Mouse (Mus musculus) kidney, adult 2 months (tissue): ENCODE data around the gene C1qb. TPM values are rescaled to one million over a fixed set of nuclear protein-coding genes. Genes with fewer than 3 reads are reported as not detected.
A peak's percentile ranks its signal among the peaks of the same experiment; 100 is the strongest.

Experiments
- DNase-seq: peaks from one replicate; pipeline ENCODE4 v3.0.0; 2021
- H3K27ac ChIP-seq: fragments of 200-500 bp; 2 replicates; pipeline ENCODE4 v1.5.1; 2012; ENCODE audit warnings: low read depth, low read length, control low read depth, inconsistent platforms; ENCODE audit not compliant: insufficient read depth
- H3K27me3 ChIP-seq: fragments of 200-500 bp; replicated peaks from 2 replicates; pipeline ENCODE4 v1.6.1; 2012; ENCODE audit warnings: mild to moderate bottlenecking, moderate library complexity, low read length, inconsistent platforms; ENCODE audit not compliant: control insufficient read depth, insufficient read depth
- H3K36me3 ChIP-seq: fragments of 200-500 bp; 2 replicates; pipeline ENCODE4 v1.6.1; 2012; ENCODE audit warnings: mild to moderate bottlenecking, moderate library complexity, low read length, inconsistent platforms; ENCODE audit not compliant: control insufficient read depth, insufficient read depth
- H3K4me1 ChIP-seq: fragments of 200-500 bp; 2 replicates; pipeline ENCODE4 v1.6.1; 2011; ENCODE audit warnings: low read length; ENCODE audit not compliant: control insufficient read depth, insufficient read depth
- H3K4me3 ChIP-seq: fragments of 200-500 bp; 2 replicates; pipeline ENCODE4 v1.5.1; 2011; ENCODE audit warnings: mild to moderate bottlenecking, low read depth, low read length, control low read depth; ENCODE audit not compliant: insufficient read depth
- CTCF ChIP-seq: fragments of 200-500 bp; conservative IDR thresholded peaks from 2 replicates; pipeline ENCODE4 v1.5.1; 2011; ENCODE audit warnings: low read depth, mild to moderate bottlenecking, control low read depth, low read length, moderate library complexity, mixed read lengths; ENCODE audit not compliant: insufficient read depth, insufficient read length
- POLR2A ChIP-seq: fragments of 200-500 bp; IDR thresholded peaks from one replicate; pipeline ENCODE4 v1.6.1; 2011; ENCODE audit warnings: low read depth, low read length, control low read depth
- WGBS: fragments of 180-500 bp; shearing (Covaris S2); methylation state at CpG from one replicate; pipeline ENCODE4 v1.1.7; 2018; 5-methylcytosine and 5-hydroxymethylcytosine counted together
- polyA plus RNA-seq: library from polyadenylated mRNA; depleted of rRNA; stranded (reverse); fragments of >200 nt; gene quantifications from 2 replicates; pipeline ENCODE4 v1.2.3, GENCODE M21; 2012; rRNA removed

C1qb gene
- 52.2 and 58.5 TPM in 2 replicates for polyA plus RNA-seq

DNA sequence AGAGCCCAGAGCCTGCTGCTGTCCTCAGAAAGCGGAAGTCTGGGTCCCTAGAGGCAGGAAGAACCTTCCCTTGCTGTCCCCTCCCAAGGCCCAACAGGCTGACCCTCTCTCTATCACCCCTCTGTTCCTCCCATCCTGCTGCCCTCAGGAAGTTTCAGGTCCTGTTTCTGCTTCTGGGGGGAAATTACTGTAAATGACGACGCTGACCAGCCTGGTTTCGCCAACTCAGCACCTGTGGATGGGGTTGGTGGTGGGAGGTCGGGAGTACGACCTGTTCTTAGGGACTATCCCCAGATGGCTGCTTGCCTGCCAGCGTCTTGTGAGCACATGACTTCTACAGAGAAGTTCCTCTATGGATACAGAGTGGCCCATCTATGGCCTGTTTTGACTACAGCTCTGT lies at the start of gene C1qb:
TSS of gene C1qb (minus strand) at position 87 of the 400 bp plus-strand sequence.
- Histone ChIP-seq H3K4me3 (no peak within 1 kb of the TSS; the same call in 1 of the 2 replicates), H3K4me1 (no peaks in the 10 kb centered on the region), H3K36me3 (no peaks in the 10 kb centered on the region), H3K27me3 (no peaks in the 10 kb centered on the region), H3K27ac (no peak within 1 kb of the TSS)
- TF ChIP-seq CTCF: no peak
- TF ChIP-seq POLR2A: no peak
- WGBS: 59% methylated on average over 7 of the region's 7 CpGs
- DNase-seq: peak; percentile 36

DNA sequence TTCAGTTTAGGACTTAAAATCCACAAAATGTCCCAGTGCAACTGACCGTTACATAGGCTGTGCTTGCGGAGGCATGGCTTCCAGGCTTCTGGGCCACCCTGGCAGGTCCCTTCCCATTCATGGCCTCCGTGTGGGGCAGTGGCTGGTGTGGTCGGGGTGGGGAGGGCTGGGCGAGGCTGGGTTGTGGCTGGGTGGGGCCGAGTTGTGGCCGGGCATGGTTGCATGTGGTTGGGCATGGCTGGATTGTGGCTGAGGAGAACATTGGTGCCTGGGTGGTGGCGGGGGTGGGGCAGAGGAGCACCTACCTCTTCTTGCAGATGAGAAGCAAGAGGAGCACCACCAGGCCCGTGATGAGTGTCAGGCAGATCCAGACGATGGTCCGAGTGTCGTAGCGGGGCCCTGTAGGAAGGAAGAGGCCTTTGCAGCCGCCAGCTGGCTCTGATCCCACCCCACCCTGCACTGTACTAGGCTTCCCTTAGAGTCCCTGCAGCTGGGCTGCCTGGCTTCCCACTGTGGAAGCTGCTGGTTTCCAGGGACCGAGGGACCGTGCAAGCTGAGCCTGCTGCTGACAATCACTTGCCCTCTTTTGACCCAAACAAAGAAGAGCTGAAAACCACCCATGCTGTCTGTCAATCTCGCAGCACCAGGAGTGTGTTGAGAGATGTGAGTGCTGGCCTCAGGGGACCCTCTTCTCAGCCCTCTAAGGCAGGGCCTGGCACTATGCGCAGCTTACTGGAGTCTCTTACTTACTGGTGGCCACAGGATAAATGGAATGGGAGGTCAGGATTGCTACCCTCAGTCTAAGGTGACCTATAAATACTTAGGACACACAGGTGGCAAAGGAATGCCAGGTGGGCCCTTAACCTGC lies 49.0 kb upstream of the C1qb start:
- H3K27me3 ChIP-seq: no peaks in the 10 kb centered on the region
- no peak overlapping the region for H3K4me3 ChIP-seq
- H3K36me3 ChIP-seq: no peaks in the 10 kb centered on the region
- H3K4me1 ChIP-seq: no peaks in the 10 kb centered on the region
- H3K27ac ChIP-seq: no peak overlapping the region
- WGBS: 49% methylated on average over 18 of the region's 18 CpGs
- no peak for DNase-seq
- TF ChIP-seq POLR2A: no peak
- TF ChIP-seq CTCF: no peak

GRCm38 (mm10) chr4:136930474-136930873 lies 44.5 kb upstream of the C1qb start:
- DNase-seq: no peak
- Histone ChIP-seq H3K27ac (no peak overlapping the region), H3K4me1 (no peaks in the 10 kb centered on the region), H3K27me3 (no peaks in the 10 kb centered on the region), H3K4me3 (no peak overlapping the region), H3K36me3 (no peaks in the 10 kb centered on the region)
- TF ChIP-seq CTCF: no peak
- TF ChIP-seq POLR2A: no peak
- 87% methylated on average over 8 of the region's 8 CpGs for WGBS

- no peak overlapping the region for H3K4me3 ChIP-seq
- TF ChIP-seq CTCF (peak; percentile 48), POLR2A (no peak)
- peak; percentile 44 for DNase-seq
- WGBS: 12% methylated on average over 5 of the region's 5 CpGs
- no peak overlapping the region for H3K27ac ChIP-seq
- H3K36me3 ChIP-seq: no peaks in the 10 kb centered on the region
- no peaks in the 10 kb centered on the region for H3K4me1 ChIP-seq
- H3K27me3 ChIP-seq: no peaks in the 10 kb centered on the region
Measured at GRCm38 (mm10) chr4:136928928-136929327, 42.9 kb upstream of the C1qb start.

DNA sequence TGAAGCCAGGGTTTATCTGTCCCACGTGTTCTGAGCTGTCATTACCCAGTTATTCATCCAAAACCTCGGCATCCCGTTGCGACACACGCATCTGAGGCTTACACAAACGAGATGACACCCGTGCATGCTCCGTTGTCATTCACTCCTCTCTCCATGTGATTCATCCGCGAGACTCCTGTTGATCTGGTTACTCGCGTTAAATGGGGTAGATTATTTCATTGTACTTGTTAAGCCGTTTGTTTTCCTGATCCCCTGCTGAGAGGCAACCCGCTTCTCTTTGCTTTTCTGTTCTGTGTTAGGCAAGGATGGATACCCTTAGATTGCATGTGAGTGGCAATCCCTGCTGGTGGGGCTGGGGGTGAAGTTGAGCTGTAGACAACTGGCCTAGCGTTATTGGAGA lies 39.8 kb upstream of the C1qb start:
- TF ChIP-seq POLR2A (no peak), CTCF (no peak)
- no peak overlapping the region for H3K27ac ChIP-seq
- 26% methylated on average over 15 of the region's 15 CpGs for WGBS
- H3K4me1 ChIP-seq: no peaks in the 10 kb centered on the region
- H3K4me3 ChIP-seq: no peak overlapping the region
- H3K36me3 ChIP-seq: no peaks in the 10 kb centered on the region
- no peaks in the 10 kb centered on the region for H3K27me3 ChIP-seq
- no peak for DNase-seq

GRCm38 (mm10) chr4:136924529-136924928 lies 38.5 kb upstream of the C1qb start:
- no peaks in the 10 kb centered on the region for H3K27me3 ChIP-seq

DNA sequence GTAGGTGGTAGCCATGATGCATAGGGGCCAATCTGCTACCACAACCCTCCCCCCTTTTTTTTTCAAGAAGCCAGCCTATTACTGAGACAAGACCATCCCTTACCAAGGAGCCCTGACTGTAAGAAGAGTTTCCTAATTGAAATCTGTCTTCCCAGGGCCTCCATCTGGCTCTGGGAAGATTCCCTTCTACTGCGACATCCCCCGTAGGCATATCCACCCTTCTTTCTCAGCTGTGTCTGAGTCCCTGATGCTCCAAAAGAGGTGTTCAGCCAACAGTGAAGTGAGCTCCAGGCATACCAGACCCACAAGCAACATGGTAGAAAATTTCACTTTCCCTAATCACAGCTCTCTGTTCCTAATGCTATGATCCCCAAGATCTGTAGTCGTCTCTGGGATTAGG lies 33.5 kb upstream of the C1qb start:
- no peak for DNase-seq
- no peak for TF ChIP-seq CTCF
- TF ChIP-seq POLR2A: no peak
- Histone ChIP-seq H3K4me3 (no peak overlapping the region), H3K4me1 (no peaks in the 10 kb centered on the region), H3K27ac (no peak overlapping the region), H3K36me3 (no peaks in the 10 kb centered on the region), H3K27me3 (no peaks in the 10 kb centered on the region)
- 82% methylated on average over 3 of the region's 3 CpGs for WGBS

More at GRCm38 (mm10) chr4:136924529-136924928, 38.5 kb upstream of the C1qb start:
- peak; percentile 68 for DNase-seq
- 3% methylated on average over 6 of the region's 6 CpGs for WGBS
- no peak for TF ChIP-seq POLR2A
- TF ChIP-seq CTCF: no peak; the same call in 1 of the 2 replicates
- Histone ChIP-seq H3K4me1 (no peaks in the 10 kb centered on the region), H3K27ac (no peak overlapping the region), H3K4me3 (no peak overlapping the region), H3K36me3 (no peaks in the 10 kb centered on the region)
